Mouse (Mus musculus) liver, embryonic 14.5 days (tissue): ENCODE results near the gene Wipf1. TPM values are rescaled to one million over a fixed set of nuclear protein-coding genes. Genes with fewer than 3 reads are reported as not detected.

ENCODE experiments used
- ATAC-seq: fragments of 200-750 bp; cut with Nextera tagmentation; 2 replicates; pipeline ENCODE4 v1.8.0; 2017; ENCODE audit warnings: moderate number of reproducible peaks, mild to moderate bottlenecking, moderate library complexity; ENCODE audit not compliant: insufficient read depth
- DNase-seq, 3 experiments: peaks; one replicate each; pipeline ENCODE4 v3.0.0-alpha.2; 2012 to 2013; ENCODE audit warnings: low read depth in 3 of 3, low spot score in 3 of 3
- H3K27ac ChIP-seq: fragments of 300-500 bp; sonication (generic); 2 replicates; pipeline ENCODE4 v1.5.1; 2014; ENCODE audit warnings: moderate library complexity, mild to moderate bottlenecking, control low read depth, inconsistent platforms
- H3K27me3 ChIP-seq: fragments of 300-500 bp; sonication (generic); 2 replicates; pipeline ENCODE4 v1.6.1; 2014; ENCODE audit warnings: mild to moderate bottlenecking, low read length, moderate library complexity; ENCODE audit not compliant: control insufficient read depth, insufficient read depth
- H3K36me3 ChIP-seq: fragments of 300-500 bp; sonication (generic); replicated peaks from 2 replicates; pipeline ENCODE4 v1.6.1; 2014; ENCODE audit warnings: low read depth; ENCODE audit not compliant: control insufficient read depth, insufficient read depth
- H3K4me1 ChIP-seq, 2 experiments: fragments of 200-500 bp in 1 of 2; fragments of 300-500 bp in 1 of 2; sonication (generic) in 1 of 2; replicated peaks; 2 replicates each; pipeline ENCODE4 v1.6.1; 2012 to 2014; ENCODE audit warnings: antibody characterized with exemption in 1 of 2, inconsistent platforms in 1 of 2, low read length in 1 of 2; ENCODE audit not compliant: control insufficient read depth in 2 of 2, insufficient read depth in 2 of 2
- H3K4me2 ChIP-seq: fragments of 300-500 bp; sonication (generic); 2 replicates; pipeline ENCODE4 v1.6.1; 2014; ENCODE audit warnings: low read depth, mild to moderate bottlenecking, control low read depth, moderate library complexity
- H3K4me3 ChIP-seq, 2 experiments: fragments of 200-500 bp in 1 of 2; fragments of 300-500 bp in 1 of 2; sonication (generic) in 1 of 2; 2 replicates each; pipeline ENCODE4 v1.5.1; 2012 to 2014; ENCODE audit warnings: low read depth in 2 of 2, low read length in 2 of 2, mild to moderate bottlenecking in 2 of 2, control low read depth in 1 of 2, inconsistent platforms in 1 of 2, moderate library complexity in 1 of 2; ENCODE audit not compliant: insufficient read depth in 1 of 2
- H3K9ac ChIP-seq: fragments of 300-500 bp; sonication (generic); replicated peaks from 2 replicates; pipeline ENCODE4 v1.6.1; 2014; ENCODE audit warnings: mild to moderate bottlenecking, control low read depth, moderate library complexity
- H3K9me3 ChIP-seq: fragments of 300-500 bp; sonication (generic); 2 replicates; pipeline ENCODE4 v1.6.1; 2016; ENCODE audit warnings: low read length, mixed read lengths; ENCODE audit not compliant: control insufficient read depth
- CTCF ChIP-seq: IDR thresholded peaks from 2 replicates; pipeline ENCODE4 v1.5.1; 2016; ENCODE audit warnings: antibody characterized with exemption, low read depth, control low read depth
- EP300 ChIP-seq: IDR thresholded peaks from 2 replicates; pipeline ENCODE4 v1.6.1; 2016; ENCODE audit warnings: antibody characterized with exemption, low read depth
- WGBS: fragments of 180-500 bp; shearing (Covaris S2); extraction: QIAGEN DNeasy Blood & Tissue Kit; methylation state at CpG from one replicate; pipeline ENCODE4 v1.1.7; 2014; ENCODE audit not compliant: insufficient replicate concordance; 5-methylcytosine and 5-hydroxymethylcytosine counted together
- polyA plus RNA-seq, 2 experiments: library from polyadenylated mRNA; depleted of rRNA in 1 of 2; stranded (reverse) in 1 of 2; unstranded in 1 of 2; fragments of >200 nt; fragmentation: Nextera tagmentation in 1 of 2; extraction: Ambion mirVana in 1 of 2; gene quantifications; 2 replicates each; pipeline versions ENCODE4 v1.2.1 to v1.2.3; 2012 to 2014

The Wipf1 gene
- polyA plus RNA-seq, 2 experiments: 3.4 to 4.1 TPM

- Histone ChIP-seq H3K36me3 (no peaks in the 10 kb centered on the region), H3K4me1 (peaks cover 11 to 28% of the 10 kb centered on the region in 2 experiments), H3K27me3 (no peaks in the 10 kb centered on the region), H3K27ac (no peak overlapping the region), H3K4me3 (no peak overlapping the region), H3K9me3 (no peaks in the 10 kb centered on the region), H3K9ac (no peak overlapping the region), H3K4me2 (no peak overlapping the region)
- 54% methylated on average over 6 of the region's 6 CpGs for WGBS
- DNase-seq (no peak), ATAC-seq (no peak)
- TF ChIP-seq CTCF (no peak), EP300 (no peak)
Observed at GRCm38 (mm10) chr2:73450172-73450715, 79.3 kb downstream of the Wipf1 start.

GRCm38 (mm10) chr2:73443985-73444384 is 85.5 kb downstream of the Wipf1 start:
- 79% methylated on average over 10 of the region's 10 CpGs for WGBS
- Histone ChIP-seq H3K9me3 (no peaks in the 10 kb centered on the region), H3K36me3 (no peaks in the 10 kb centered on the region), H3K9ac (no peak overlapping the region), H3K4me2 (no peak overlapping the region), H3K4me1 (0 out of 4 replicates have a peak, but pooled peaks cover 0 to 3% of the 10 kb centered on the region in 2 experiments), H3K27me3 (no peaks in the 10 kb centered on the region), H3K27ac (no peak overlapping the region), H3K4me3 (no peak overlapping the region)
- no peak for DNase-seq
- no peak for ATAC-seq
- TF ChIP-seq EP300 (no peak), CTCF (no peak)

- DNase-seq: no peak
- Histone ChIP-seq H3K9ac (no peak overlapping the region), H3K9me3 (no peaks in the 10 kb centered on the region), H3K27ac (no peak overlapping the region), H3K27me3 (no peaks in the 10 kb centered on the region), H3K36me3 (no peaks in the 10 kb centered on the region), H3K4me2 (no peak overlapping the region), H3K4me1 (0 out of 4 replicates have a peak, but pooled peaks cover 0 to 3% of the 10 kb centered on the region in 2 experiments), H3K4me3 (no peak overlapping the region)
- 64% methylated on average over 2 of the region's 2 CpGs for WGBS
- no peak for ATAC-seq
- no peak for TF ChIP-seq EP300
- TF ChIP-seq CTCF: peak; percentile 30; the same call in 1 of the 2 replicates
Observed at GRCm38 (mm10) chr2:73442015-73442414, 87.5 kb downstream of the Wipf1 start.

GRCm38 (mm10) chr2:73440319-73440718 is 89.2 kb downstream of the Wipf1 start:
- Histone ChIP-seq H3K4me1 (0 out of 4 replicates have a peak, but pooled peaks cover 0 to 3% of the 10 kb centered on the region in 2 experiments), H3K4me2 (no peak overlapping the region), H3K27ac (no peak overlapping the region), H3K36me3 (no peaks in the 10 kb centered on the region), H3K9me3 (no peaks in the 10 kb centered on the region), H3K9ac (no peak overlapping the region), H3K27me3 (no peaks in the 10 kb centered on the region), H3K4me3 (no peak overlapping the region)
- WGBS: 82% methylated on average over 2 of the region's 2 CpGs
- TF ChIP-seq EP300: no peak
- TF ChIP-seq CTCF: no peak
- DNase-seq (no peak), ATAC-seq (no peak)

GRCm38 (mm10) chr2:73436976-73437375 is 92.6 kb downstream of the Wipf1 start:
- H3K9me3 ChIP-seq: no peaks in the 10 kb centered on the region
- H3K4me1 ChIP-seq: 0 out of 4 replicates have a peak, but pooled peaks cover 0 to 3% of the 10 kb centered on the region in 2 experiments
- 74% methylated on average over 18 of the region's 18 CpGs for WGBS
- H3K27ac ChIP-seq: no peak overlapping the region
- no peak overlapping the region for H3K4me3 ChIP-seq
- ATAC-seq (no peak), DNase-seq (no peak)
- TF ChIP-seq EP300 (no peak), CTCF (no peak)
- no peak overlapping the region for H3K4me2 ChIP-seq
- no peaks in the 10 kb centered on the region; the same call in 1 of the 2 replicates for H3K36me3 ChIP-seq
- H3K27me3 ChIP-seq: no peaks in the 10 kb centered on the region
- H3K9ac ChIP-seq: no peak overlapping the region
